Mouse (Mus musculus) urinary bladder, postnatal 10 days (tissue): Measurements from ENCODE around the gene Mdh1b.
A peak's percentile ranks its signal among the peaks of the same experiment; 100 is the strongest.

Experiments
- DNase-seq: peaks from one replicate; pipeline ENCODE4 v3.0.0; 2022; ENCODE audit warnings: low spot score

The Mdh1b gene

GRCm38 (mm10) chr1:63730240-63730771 is at the start of gene Mdh1b, which contains the start of gene Fastkd2:
Gene Mdh1b (minus strand): TSS chr1:63730318.
Gene Fastkd2 (plus strand): TSS chr1:63730614.
- peak; percentile 48 for DNase-seq

GRCm38 (mm10) chr1:63776902-63777630 is 46.9 kb upstream of the Mdh1b start:
- DNase-seq = no peak

DNA sequence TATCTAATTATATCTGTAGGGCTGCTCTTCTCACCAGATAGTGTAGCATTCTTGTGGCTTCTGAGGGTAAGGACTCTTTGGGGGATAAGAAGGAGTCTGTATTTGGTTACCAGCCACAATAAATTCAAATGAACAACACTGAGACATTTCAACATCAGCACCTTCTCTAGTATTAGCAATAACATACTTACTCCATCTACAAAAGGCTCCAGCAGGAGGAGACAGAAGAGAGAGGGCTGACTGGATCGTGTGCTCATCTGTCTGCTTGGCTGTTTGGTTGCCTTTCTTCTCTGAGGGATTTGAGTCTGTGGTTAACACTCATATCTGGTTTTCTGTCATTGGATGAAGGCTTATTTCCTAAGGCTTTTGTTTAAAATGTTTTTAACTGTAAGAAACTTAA is 46.3 kb upstream of the Mdh1b start:
- no peak for DNase-seq

DNA sequence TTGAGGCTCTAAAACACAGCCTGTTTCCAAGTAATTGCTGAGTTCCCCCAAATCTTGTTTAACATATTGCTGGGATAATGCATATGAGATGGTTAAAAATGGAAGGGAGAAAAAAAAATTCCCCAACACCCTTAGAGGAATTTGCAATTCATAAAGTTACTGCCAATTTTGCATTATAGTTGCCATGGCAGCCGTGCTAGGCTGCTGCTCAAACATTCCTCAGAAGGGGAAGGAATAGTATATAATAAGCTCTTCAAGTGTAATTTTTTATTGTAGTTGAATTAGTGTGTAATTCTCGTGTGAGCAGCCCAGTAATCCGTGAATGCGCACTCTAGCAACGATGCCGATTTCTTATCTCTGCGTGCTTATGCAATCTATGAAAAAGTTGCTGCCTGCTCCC is 40.2 kb upstream of the Mdh1b start:
- no peak for DNase-seq

DNA sequence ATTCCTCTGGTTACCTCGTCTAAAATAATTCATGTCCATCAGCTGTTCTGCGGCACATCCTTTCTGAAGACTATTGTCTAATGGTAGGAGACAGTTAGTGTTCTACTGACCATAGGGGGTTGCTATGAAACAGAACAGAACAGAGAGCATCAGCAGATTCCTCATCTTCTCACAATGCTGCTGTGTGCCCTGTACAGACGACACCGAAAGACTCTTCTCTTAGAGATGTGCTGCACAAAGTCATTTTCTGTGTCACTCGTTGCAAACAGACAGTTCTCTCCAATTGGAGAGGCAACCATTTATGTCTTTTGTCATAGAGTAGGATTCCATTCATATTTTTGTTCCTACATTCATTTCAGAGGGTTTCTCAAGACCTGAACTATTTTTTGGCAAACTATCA is 39.0 kb upstream of the Mdh1b start, which contains the start of gene 4933402D24Rik:
TSS of gene 4933402D24Rik (minus strand) at position 101 of the 400 bp plus-strand sequence.
- DNase-seq = no peak

- DNase-seq = no peak
These were observed 38.0 kb upstream of the Mdh1b start for GRCm38 (mm10) chr1:63768112-63768511.

GRCm38 (mm10) chr1:63764395-63764794 is 34.3 kb upstream of the Mdh1b start:
- no peak for DNase-seq

- no peak for DNase-seq
These were observed 33.8 kb upstream of the Mdh1b start for GRCm38 (mm10) chr1:63763881-63764386.

DNA sequence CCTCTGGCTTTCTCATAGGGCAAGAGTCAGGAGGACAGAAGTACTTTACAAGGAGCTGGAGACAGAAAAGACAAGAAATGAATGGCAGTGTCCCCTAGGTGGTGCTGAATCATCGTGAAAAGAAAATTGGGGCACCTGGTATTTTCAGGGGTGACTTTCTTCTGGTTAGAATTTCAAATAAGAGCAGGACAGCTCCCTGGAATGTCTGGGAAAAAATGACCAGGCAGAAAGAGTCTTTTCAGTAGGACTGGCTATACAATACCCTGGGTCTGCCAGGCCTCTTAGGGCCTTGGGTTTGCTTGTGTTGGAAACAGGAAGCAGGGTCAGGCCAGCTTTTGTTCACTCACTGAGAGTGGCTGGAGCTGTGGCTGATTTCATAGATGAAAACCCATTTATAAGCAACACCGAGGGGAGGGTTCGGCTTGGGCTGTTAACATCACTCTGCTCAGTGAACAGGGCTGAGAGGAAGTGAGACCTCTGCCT is 33.1 kb upstream of the Mdh1b start:
- no peak for DNase-seq

GRCm38 (mm10) chr1:63756005-63756404 is 25.9 kb upstream of the Mdh1b start:
- no peak for DNase-seq

DNA sequence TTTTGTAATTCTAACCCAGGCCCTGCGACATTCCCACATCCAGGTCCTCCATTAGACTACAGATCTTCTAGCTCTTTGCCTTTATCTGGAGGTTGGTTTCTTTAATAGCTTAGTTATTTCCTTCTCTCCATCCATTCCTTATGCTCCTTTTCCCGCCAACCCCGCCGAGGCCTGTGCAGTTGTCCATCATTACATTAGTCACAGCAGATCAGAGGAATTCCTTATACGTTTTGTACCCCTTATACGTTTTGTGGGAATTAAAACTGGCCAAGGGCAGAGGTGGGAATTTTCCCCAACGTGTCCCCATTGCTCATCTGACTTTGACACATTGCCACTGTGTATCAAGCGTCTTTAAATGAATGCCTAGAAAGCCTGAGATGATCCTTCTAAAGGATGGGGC is 322 bp downstream of the Mdh1b start:
- no peak for DNase-seq

- DNase-seq = no peak
These were observed 10.0 kb downstream of the Mdh1b start for GRCm38 (mm10) chr1:63720161-63720560.

- DNase-seq = no peak
These were observed 21.2 kb downstream of the Mdh1b start for GRCm38 (mm10) chr1:63708876-63709275.

DNA sequence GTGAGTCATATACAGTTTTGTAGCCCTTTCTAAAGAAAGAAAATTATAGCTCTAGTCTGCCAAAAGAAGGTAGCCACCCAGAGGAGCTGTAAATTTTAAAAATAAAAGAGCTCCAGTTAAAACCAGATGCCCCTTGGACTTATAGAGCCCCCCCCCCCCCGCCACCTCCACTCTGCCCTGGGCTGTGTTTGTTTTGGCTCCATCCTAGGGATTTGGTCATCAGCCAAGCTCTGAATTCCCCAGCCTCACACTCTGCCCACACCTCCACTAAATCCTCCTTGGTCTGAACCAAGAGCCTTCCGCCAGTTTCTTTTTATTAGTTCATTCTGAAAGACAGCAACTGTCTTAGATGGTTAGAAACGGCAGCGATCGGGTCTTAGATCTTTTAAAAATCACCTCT is 24.4 kb downstream of the Mdh1b start:
- DNase-seq = no peak

- DNase-seq = no peak
These were observed 33.3 kb downstream of the Mdh1b start for GRCm38 (mm10) chr1:63696861-63697260.

DNA sequence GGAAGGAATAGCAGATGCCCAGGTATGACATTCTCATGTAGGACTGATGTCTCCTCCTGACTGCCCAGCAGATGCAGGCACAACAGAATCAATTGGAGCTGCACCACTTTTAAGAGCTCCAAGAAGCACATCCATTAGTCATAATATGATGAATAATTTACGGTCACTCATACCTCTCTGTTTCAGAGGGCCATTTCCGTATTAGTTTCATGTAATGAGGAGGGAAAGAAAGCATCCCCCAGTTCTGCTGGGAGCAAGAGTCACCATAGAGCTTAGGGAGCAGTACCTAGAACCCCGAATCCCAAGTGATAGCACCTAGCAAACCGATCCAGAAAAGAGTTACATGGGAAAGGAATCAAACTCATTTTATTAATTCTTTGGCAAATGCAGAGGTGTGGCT is 43.3 kb downstream of the Mdh1b start, which contains the start of gene Dytn:
TSS of gene Dytn (minus strand) at position 101 of the 400 bp plus-strand sequence.
- no peak for DNase-seq

DNA sequence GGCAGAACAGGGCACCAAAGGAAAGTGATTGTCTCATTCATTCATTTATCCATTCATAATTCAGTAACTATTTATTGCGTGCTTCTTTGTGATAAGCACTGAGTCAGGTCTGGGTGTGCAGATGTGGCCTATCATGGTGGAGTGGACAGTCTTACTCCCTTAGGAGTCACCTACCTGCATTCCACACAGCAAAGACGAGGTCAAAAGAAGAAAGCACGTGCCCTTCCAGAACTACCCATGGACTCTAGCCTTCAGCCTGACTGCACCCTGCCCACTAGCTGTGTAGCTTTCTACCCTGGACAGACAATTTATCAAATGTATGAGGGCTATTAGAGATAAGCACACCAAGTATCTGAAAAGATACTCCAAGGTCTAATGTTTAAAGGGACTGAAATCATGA is 54.1 kb downstream of the Mdh1b start:
- DNase-seq = no peak

DNA sequence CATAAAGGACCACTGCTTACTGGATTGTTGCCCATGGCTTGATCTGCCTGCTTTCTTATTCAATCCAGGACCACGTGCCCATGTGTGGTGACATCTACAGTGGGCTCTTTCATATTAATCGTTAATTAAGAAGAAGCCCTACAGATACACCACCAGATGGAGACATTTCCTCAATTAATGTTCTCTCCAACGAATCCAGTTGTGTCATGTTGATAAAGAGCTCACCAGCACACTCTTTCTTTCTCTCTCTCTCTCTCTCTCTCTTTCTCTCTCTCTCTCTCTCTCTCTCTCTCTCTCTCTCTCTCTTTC is 61.3 kb downstream of the Mdh1b start:
- no peak for DNase-seq

DNA sequence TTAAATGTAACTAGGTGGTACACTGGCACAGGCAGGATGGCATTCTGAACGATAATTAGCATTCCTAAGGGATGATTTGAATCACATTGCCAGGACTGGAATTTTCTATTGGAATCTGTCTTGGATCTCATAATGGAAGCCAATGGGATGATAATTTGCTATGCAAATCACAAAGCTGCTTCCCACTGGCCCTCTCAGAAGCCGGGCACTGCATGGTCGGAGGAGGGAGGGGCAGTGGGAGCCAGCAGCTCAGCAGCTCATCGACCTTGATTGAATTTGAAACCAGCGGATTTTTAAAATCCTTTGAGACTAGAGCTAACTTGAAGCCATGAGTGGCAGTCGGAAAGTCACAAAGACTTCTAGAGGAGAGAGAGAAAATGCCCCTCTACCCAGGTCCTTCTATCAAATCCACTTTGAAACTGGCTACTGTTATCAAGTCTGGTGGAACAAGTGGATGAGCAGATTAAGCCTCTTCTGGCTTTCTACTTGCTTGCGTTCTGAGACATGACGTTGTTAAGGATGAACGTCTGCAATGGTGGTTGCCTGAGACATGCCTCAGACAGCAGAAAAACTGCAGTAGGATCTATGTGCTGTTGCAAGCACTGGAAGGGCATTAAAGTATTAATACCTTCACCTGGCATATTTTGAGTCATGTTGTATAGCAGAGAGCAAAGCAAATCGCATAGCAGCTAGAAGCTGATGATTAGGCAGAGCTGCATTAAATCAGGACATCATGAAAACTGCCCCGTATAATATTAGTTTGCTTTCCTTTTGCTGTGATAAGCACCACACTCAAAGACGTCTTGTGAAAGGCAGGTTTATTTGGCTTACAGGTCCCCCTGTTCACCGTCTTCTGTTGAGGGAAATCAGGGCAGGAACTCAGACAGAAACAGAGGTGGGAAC is 61.9 kb downstream of the Mdh1b start:
- DNase-seq = no peak

DNA sequence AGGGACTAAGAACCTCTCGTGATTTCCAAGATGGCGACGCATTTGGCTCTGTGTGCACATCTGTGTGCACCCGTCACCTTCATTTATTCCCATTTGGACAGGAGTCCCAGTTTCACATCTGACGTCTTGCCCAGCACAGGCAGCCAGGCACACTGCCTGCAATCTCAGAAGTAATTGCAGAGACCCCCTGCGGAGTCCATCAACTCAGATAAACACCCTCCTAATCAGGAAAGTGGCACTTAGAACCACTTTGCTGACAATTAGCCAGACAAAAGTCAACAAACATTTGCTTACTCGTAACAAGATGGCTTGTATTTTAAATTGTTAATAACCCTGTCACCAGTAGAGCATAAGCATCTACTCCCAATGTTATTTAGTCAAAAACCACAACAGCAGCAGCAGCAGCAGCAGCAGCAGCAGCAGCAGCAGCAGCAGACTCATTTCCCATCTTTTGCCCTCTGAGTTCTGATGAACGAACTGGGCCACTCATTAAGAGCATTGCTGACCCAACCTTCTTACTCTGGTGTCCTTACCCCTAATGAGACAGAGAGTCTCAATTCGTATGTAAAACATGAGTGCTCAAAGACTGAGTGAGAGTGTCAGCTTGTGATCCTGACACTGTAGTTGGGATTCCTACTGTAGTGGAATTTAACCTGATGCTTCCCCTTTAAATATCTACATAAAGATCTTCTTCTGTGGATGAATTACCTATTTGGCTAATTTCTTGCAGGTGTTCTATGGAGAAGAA is 62.7 kb downstream of the Mdh1b start:
- no peak for DNase-seq

- no peak for DNase-seq
These were observed 64.0 kb downstream of the Mdh1b start for GRCm38 (mm10) chr1:63666089-63666488.

GRCm38 (mm10) chr1:63659591-63659990 is 70.5 kb downstream of the Mdh1b start:
- no peak for DNase-seq
